Mouse (Mus musculus) gastrocnemius, postnatal 25 days (tissue): Measurements from ENCODE around the gene Slc24a4. TPM values are rescaled to one million over a fixed set of nuclear protein-coding genes. Genes with fewer than 3 reads are reported as not detected.

Experiments
- DNase-seq: peaks from one replicate; pipeline ENCODE4 v3.0.0; 2022
- total RNA-seq, 2 experiments: library from RNA; stranded (reverse); gene quantifications; 1 replicate in 1 of 2; 2 replicates in 1 of 2; pipeline ENCODE4 v1.2.3; 2021

The Slc24a4 gene
- total RNA-seq, 2 experiments from 2014 or later, result not detected

GRCm38 (mm10) chr12:102309099-102309799, 180.7 kb downstream of the Slc24a4 start:
- no peak for DNase-seq

- DNase-seq, result no peak
Observed at GRCm38 (mm10) chr12:102309800-102310195, 181.3 kb downstream of the Slc24a4 start.

- no peak for DNase-seq
Observed at GRCm38 (mm10) chr12:102310261-102310660, 181.7 kb downstream of the Slc24a4 start.

GRCm38 (mm10) chr12:102311454-102311853, 182.9 kb downstream of the Slc24a4 start:
- DNase-seq, result no peak

Other genes with a start within 250 kb of the Slc24a4 start
- gene Trip11, start 215.5 kb upstream of the Slc24a4 start, total RNA-seq, result 10 to 100 TPM; 22.0 to 22.4 TPM
- 1 to 10 TPM; 4.2 to 4.4 TPM for gene Atxn3, start 170.5 kb upstream of the Slc24a4 start, total RNA-seq
- 1 to 10 TPM; 8.9 to 9.6 TPM for gene Cpsf2, start 152.7 kb upstream of the Slc24a4 start, total RNA-seq
- gene Rin3, start 154.3 kb downstream of the Slc24a4 start, total RNA-seq, result 1 to 10 TPM; 6.0 to 8.1 TPM